Mouse (Mus musculus) olfactory bulb, adult 2 months (tissue): ENCODE measurements around the gene Gpr45. TPM values are rescaled to one million over a fixed set of nuclear protein-coding genes. Genes with fewer than 3 reads are reported as not detected.
"Not testable (repeated sequence)": the region's sequence is repeated elsewhere in the genome, so short reads cannot be mapped to it uniquely, and the experiment has no call there.

Experiments used
- H3K27ac ChIP-seq: fragments of 200-500 bp; 2 replicates; pipeline ENCODE4 v1.5.1; 2012; ENCODE audit warnings: low read depth, low read length; ENCODE audit not compliant: insufficient read depth
- H3K4me1 ChIP-seq: fragments of 200-500 bp; 2 replicates; pipeline ENCODE4 v1.6.1; 2012; ENCODE audit warnings: low read length; ENCODE audit not compliant: control insufficient read depth, insufficient read depth
- H3K4me3 ChIP-seq: fragments of 200-500 bp; 2 replicates; pipeline ENCODE4 v1.5.1; 2012; ENCODE audit warnings: mild to moderate bottlenecking, low read depth, low read length, moderate library complexity; ENCODE audit not compliant: insufficient read depth
- CTCF ChIP-seq: fragments of 200-500 bp; IDR thresholded peaks from 2 replicates; pipeline ENCODE4 v1.5.1; 2012; ENCODE audit warnings: low read depth, mild to moderate bottlenecking, low read length, moderate library complexity; ENCODE audit not compliant: insufficient read depth
- POLR2A ChIP-seq: fragments of 200-500 bp; IDR thresholded peaks from 2 replicates; pipeline ENCODE4 v1.6.1; 2012; ENCODE audit warnings: mild to moderate bottlenecking, low read depth, low read length, moderate library complexity; ENCODE audit not compliant: insufficient read depth
- WGBS: fragments of 180-500 bp; shearing (Covaris S2); methylation state at CpG from one replicate; pipeline ENCODE4 v1.1.7; 2018; 5-methylcytosine and 5-hydroxymethylcytosine counted together
- polyA plus RNA-seq: library from polyadenylated mRNA; stranded (reverse); fragments of >200 nt; gene quantifications from 2 replicates; pipeline ENCODE4 v1.2.4, GENCODE M21; 2012; ENCODE audit warnings: low replicate concordance; ENCODE audit not compliant: missing spikeins, insufficient read depth, insufficient read length

Gpr45 gene
- polyA plus RNA-seq, 1 experiment, result not detected

DNA sequence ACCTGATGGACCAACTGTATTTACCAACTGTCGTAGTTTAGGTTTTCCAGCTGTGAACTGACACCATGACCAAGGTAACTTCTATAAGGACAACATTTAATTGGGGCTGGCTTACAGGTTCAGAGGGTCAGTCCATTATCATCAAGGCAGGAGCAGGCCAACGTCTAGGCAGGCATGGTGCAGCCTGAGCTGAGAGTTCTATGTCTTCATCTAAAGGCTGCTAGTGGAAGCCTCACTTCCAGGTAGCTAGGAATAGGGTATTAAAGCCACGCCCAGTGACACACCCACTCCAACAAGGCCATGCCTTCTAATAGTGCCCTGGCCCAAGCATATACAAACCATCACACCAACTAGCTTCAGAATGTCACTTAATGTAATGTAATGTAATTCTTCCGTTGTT is 4.2 kb upstream of the Gpr45 start:
- TF ChIP-seq CTCF (no peak), POLR2A (no peak)
- H3K27ac ChIP-seq, result no peak overlapping the region
- no peak overlapping the region for H3K4me3 ChIP-seq
- 88% methylated on average over 4 of the region's 4 CpGs for WGBS
- 0 out of 2 replicates have a peak, but pooled peaks cover 4% of the 10 kb centered on the region for H3K4me1 ChIP-seq

DNA sequence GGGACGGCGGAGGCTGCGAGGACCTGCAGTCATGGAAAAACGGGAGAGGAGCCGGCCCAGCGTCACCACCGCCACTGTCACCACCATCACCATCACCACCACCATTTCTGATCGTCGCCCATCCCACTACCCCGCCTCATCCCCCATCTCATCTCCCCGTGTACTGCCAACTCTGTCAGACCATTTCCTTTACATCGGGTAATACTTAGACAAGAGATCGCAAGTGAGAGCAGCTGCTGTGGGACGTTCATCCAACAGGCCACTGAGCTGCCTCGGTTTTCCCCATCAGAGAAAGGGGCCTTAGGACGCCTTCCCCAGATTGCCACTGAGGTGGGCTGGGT is 780 bp downstream of the Gpr45 start:
- WGBS, result under 1% methylated on average over 16 of the region's 16 CpGs
- TF ChIP-seq POLR2A (no peak), CTCF (no peak)

DNA sequence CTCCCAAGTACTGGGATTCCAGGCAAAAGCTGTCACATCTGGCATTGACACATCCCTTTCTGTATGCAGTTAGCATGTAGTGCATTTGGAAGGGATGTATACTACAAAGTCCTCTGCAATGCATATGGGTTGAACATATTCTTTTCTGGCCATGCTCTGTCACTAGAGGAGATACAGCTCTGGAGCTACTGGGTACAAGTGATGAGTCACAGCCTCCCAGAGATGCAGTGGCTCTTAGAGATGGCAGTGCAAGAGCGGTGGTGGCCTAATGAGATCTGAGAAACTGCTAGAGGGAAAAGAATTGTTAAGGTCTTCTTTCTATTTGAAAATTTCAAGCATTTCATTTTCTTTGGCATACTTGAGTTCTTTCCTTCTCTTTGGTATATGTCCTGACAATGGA is 4.2 kb downstream of the Gpr45 start:
- 49% methylated on average over 1 of the region's 1 CpGs for WGBS
- Histone ChIP-seq H3K27ac (no peak overlapping the region), H3K4me1 (0 out of 2 replicates have a peak, but pooled peaks cover 4% of the 10 kb centered on the region), H3K4me3 (no peak overlapping the region)
- TF ChIP-seq POLR2A (no peak), CTCF (no peak)

More for the DNA sequence above, 780 bp downstream of the Gpr45 start:
- H3K4me3 ChIP-seq, result peak overlapping the region; percentile 61
- H3K4me1 ChIP-seq, result 0 out of 2 replicates have a peak, but pooled peaks cover 4% of the 10 kb centered on the region
- no peak overlapping the region for H3K27ac ChIP-seq

GRCm38 (mm10) chr1:42983082-42983771 is 30.6 kb downstream of the Gpr45 start:
- WGBS, result 88% methylated on average over 8 of the region's 8 CpGs
- Histone ChIP-seq H3K4me1 (no peaks in the 10 kb centered on the region), H3K27ac (no peak overlapping the region), H3K4me3 (no peak overlapping the region)
- TF ChIP-seq POLR2A (no peak), CTCF (no peak)

GRCm38 (mm10) chr1:42984119-42984518 is 31.4 kb downstream of the Gpr45 start:
- Histone ChIP-seq H3K4me1 (no peaks in the 10 kb centered on the region), H3K4me3 (no peak overlapping the region), H3K27ac (no peak overlapping the region)
- 96% methylated on average over 3 of the region's 3 CpGs for WGBS
- TF ChIP-seq POLR2A (no peak), CTCF (no peak)

GRCm38 (mm10) chr1:42988996-42989395 is 36.3 kb downstream of the Gpr45 start:
- no peak for TF ChIP-seq CTCF
- TF ChIP-seq POLR2A, result no peak
- 96% methylated on average over 2 of the region's 2 CpGs for WGBS
- Histone ChIP-seq H3K27ac (no peak overlapping the region), H3K4me3 (no peak overlapping the region), H3K4me1 (no peaks in the 10 kb centered on the region)

DNA sequence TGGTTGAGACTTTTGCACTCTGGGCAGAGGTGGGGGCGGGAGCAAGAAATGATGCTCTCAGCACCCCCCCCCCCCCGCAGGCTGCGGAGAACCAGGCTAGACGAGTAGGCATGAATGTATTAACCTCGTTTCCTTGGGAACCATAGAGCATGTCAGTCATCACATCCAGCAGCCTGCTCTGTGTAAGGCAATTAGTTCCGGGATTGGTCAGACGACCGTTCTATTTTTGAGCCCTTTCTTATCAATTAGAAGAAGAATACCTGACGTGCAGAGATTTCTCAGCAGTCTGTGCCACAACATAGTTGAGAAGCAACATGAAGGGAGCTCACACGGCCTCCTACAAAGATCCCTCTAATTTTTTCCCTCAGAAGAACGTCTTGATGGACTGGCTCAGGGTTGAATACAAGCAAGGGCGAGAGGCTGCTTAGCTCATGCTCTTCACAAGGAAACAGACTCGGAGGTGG is 53.4 kb downstream of the Gpr45 start:
- peaks cover 6% of the 10 kb centered on the region for H3K4me1 ChIP-seq
- no peak for TF ChIP-seq CTCF
- TF ChIP-seq POLR2A, result no peak
- H3K4me3 ChIP-seq, result no peak overlapping the region
- H3K27ac ChIP-seq, result no peak overlapping the region
- 17% methylated on average over 13 of the region's 13 CpGs for WGBS

DNA sequence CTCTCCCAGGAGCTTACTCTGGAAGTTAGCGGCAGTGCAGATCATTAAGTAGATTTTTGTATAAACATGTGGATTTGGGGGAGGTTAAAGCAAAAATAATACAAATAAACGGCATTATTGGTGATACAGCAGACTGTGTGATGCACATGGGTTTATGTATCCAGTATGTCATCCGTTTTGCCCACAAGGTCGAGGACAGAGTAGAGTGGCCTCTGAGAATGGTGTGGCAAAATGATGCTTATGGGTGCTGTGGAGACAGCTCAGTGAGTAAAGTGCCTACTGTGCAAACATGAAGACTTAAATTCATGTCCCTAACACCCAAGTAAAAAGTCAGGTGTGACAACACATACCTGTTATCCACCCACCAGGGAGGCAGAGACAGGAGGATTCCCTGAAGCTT is 53.9 kb downstream of the Gpr45 start:
- 58% methylated on average over 4 of the region's 4 CpGs for WGBS
- no peak for TF ChIP-seq CTCF
- no peak for TF ChIP-seq POLR2A
- H3K4me1 ChIP-seq, result peaks cover 6% of the 10 kb centered on the region
- H3K4me3 ChIP-seq, result no peak overlapping the region
- H3K27ac ChIP-seq, result no peak overlapping the region

GRCm38 (mm10) chr1:43010461-43010860 is 57.8 kb downstream of the Gpr45 start:
- 85% methylated on average over 4 of the region's 4 CpGs for WGBS
- Histone ChIP-seq H3K4me3 (no peak overlapping the region), H3K27ac (no peak overlapping the region), H3K4me1 (peaks cover 5% of the 10 kb centered on the region)
- TF ChIP-seq POLR2A (no peak), CTCF (no peak)

DNA sequence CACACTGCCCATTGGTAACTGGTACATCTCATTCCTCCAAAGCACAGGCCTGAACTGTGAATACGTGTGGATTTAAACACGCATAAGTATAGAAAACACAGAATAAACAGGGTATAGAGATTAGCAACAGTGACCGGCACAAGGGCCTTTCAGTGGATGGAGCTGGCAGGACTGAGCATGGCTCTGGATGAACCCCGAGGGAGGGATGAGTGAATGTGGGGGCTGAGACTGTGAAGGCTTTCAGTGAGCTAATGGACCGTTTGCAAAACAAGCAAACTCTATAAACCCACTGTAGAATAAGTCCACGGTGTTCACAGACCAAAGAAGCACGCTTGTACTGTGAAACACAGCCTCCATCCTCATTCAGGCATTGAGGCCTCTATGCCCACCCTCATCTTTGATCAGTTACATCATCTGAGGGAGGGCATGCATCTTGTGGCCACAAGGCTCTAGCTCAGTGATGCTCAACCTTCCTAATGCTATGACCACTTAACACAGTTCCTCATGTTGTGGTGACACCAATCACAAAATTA is 62.5 kb downstream of the Gpr45 start:
- H3K4me1 ChIP-seq, H3K27ac ChIP-seq, H3K4me3 ChIP-seq: not testable (repeated sequence)
- 77% methylated on average over 7 of the region's 7 CpGs for WGBS
